Mouse (Mus musculus): ENCODE data around the gene Olfr951.

Olfr951 gene

DNA sequence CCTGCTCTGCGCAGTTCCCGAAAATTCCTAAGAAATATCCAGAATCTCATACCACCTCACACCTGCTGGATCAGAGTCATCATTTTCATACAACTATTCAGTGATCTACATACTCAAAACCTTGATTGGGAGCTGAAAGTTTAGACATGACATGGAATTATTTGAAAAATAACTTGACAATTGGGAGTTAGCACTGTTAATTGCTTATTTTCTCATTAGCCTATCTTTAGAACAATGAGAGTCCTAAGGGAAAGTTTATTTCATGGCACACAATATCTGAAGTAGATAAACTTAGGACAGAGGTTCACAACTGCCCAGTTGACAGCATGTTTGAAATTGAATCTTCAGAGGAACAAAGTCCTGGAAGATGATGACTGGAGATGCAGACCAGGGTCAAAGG lies at the start of gene Olfr951:
TSS of gene Olfr951 (plus strand) at position 301 of the 400 bp plus-strand sequence.
- DNase-seq (ENCODE audit: low spot score in 2 of 2), result no peak

GRCm38 (mm10) chr9:39427048-39427447 lies 39.8 kb downstream of the Olfr951 start, which contains the start of gene Olfr952:
Gene Olfr952 (minus strand): TSS chr9:39427148.
- DNase-seq (ENCODE audit: low spot score in 2 of 2), result no peak
